Mouse (Mus musculus) brain, embryonic 14.5 days (tissue): ENCODE measurements at regions not wholly inside any gene's neighbourhood (a gene's known extent, or its start where the extent isn't known, plus 50 kb on each side); places are given as distances from the start of the nearest gene placed in this dataset.

Experiments
- CTCF ChIP-seq: fragments of 200-500 bp; IDR thresholded peaks from 2 replicates; pipeline ENCODE4 v1.5.1; 2012; ENCODE audit warnings: inconsistent platforms, mild to moderate bottlenecking, moderate library complexity, borderline replicate concordance; ENCODE audit not compliant: insufficient read depth, insufficient read length; ENCODE audit errors: extremely low read depth
- POLR2A ChIP-seq: fragments of 200-500 bp; IDR thresholded peaks from 2 replicates; pipeline ENCODE4 v1.6.1; 2012; ENCODE audit warnings: mild to moderate bottlenecking, inconsistent platforms, borderline replicate concordance; ENCODE audit not compliant: poor library complexity, insufficient read depth, insufficient read length, severe bottlenecking; ENCODE audit errors: extremely low read depth

DNA sequence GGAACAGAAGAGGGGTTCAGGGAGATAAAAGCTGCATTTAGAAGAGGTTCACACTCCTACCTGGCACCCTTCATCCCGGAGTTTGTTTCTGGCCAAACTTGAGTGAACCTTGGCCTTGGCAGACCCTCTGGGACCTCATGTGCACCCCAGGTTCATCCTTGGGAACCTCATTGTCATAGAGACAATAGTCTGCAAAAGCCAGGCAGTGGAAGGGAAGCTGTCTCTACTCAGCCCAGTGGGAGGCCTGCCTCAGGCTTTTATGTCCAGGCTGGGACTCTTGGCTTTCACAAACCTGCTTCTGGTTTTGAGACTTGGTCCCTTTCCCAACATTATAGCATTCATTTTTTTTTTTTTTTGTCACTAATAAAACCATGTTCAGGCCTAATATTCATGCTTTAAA, 80.3 kb upstream of the Ctbp2 start:
- TF ChIP-seq CTCF: no peak
- TF ChIP-seq POLR2A: no peak
